ENCODE assay signal across 8 mouse cellular contexts in genomic region chr2:76115696-76116095, GRCm38 (mm10).
DNase-seq lines count a peak whose midpoint lies in the region; ATAC-seq lines count a peak whose summit lies in the region.

No protein-coding gene starts in this region.

- intact Hi-C loops in heart, postnatal 25 days (cut with DNase I), result no loop called here

- ATAC-seq in megakaryocyte progenitor cell, adult 5-6 weeks (replicated peaks; ENCODE audit: poor library complexity), result 0 out of 2 replicates have a peak, but pooled peaks have one; percentile 46
- ATAC-seq in erythroid progenitor cell, adult 5-6 weeks (replicated peaks; ENCODE audit: low FRiP score, poor library complexity, severe bottlenecking), result no peak

- DNase-seq in heart, adult 11 months, result peak; percentile 24
- no peak for DNase-seq in heart, postnatal 25 days (ENCODE audit: low spot score)
- peak; percentile 42 for DNase-seq in urinary bladder, postnatal 14 days (ENCODE audit: low spot score)
- DNase-seq in urinary bladder, postnatal 4 days (ENCODE audit: low spot score in 2 of 2), result no peak
- DNase-seq in cerebellum, adult 9-11 months, result peak; percentile 4
- DNase-seq in kidney, postnatal 36 days, result peak; percentile 32 to 75

Comparison
In these comparisons a context has a peak if more than half of its experiments do, and no peak if none do; other contexts are left out.
1. DNase-seq: peak in heart, adult 11 months (single experiment), urinary bladder, postnatal 14 days (single experiment), cerebellum, adult 9-11 months (single experiment) and kidney, postnatal 36 days (2 of 2); none in heart, postnatal 25 days (single experiment) and urinary bladder, postnatal 4 days (0 of 2).